Mouse (Mus musculus): ENCODE measurements around the gene Mad2l1bp.

GRCm38 (mm10) chr17:46138563-46139236, 14.7 kb downstream of the Mad2l1bp start:
- TF ChIP-seq CTCF (IDR thresholded peaks at IDR 0.05; ENCODE audit: low read depth, low read length) (no peak), POLR2A (IDR thresholded peaks at IDR 0.05; ENCODE audit: extremely low read depth, insufficient read depth, low read length) (no peak)
